Mouse (Mus musculus) hindbrain, postnatal 0 days (tissue): ENCODE measurements around the gene Memo1. TPM values are rescaled to one million over a fixed set of nuclear protein-coding genes. Genes with fewer than 3 reads are reported as not detected.
A peak's percentile ranks its signal among the peaks of the same experiment; 100 is the strongest.
"Not testable (repeated sequence)": the region's sequence is repeated elsewhere in the genome, so short reads cannot be mapped to it uniquely, and the experiment has no call there.

Source experiments
- ATAC-seq: fragments of 200-750 bp; cut with Nextera tagmentation; 2 replicates; pipeline ENCODE4 v1.8.0; 2017; ENCODE audit warnings: mild to moderate bottlenecking, moderate TSS enrichment, moderate library complexity
- DNase-seq: peaks from one replicate; pipeline ENCODE4 v3.0.0-alpha.2; 2015; ENCODE audit warnings: low spot score
- H3K27ac ChIP-seq: fragments of 300-500 bp; sonication (generic); 2 replicates; pipeline ENCODE4 v1.5.1; 2014; ENCODE audit warnings: mild to moderate bottlenecking
- H3K27me3 ChIP-seq: fragments of 300-500 bp; sonication (generic); 2 replicates; pipeline ENCODE4 v1.6.1; 2014; ENCODE audit warnings: low read length, mixed read lengths; ENCODE audit not compliant: insufficient read depth
- H3K36me3 ChIP-seq: fragments of 300-500 bp; sonication (generic); 2 replicates; pipeline ENCODE4 v1.6.1; 2014; ENCODE audit warnings: low read length, mixed read lengths; ENCODE audit not compliant: insufficient read depth
- H3K4me1 ChIP-seq: fragments of 300-500 bp; sonication (generic); 2 replicates; pipeline ENCODE4 v1.6.1; 2014; ENCODE audit warnings: antibody characterized with exemption, low read length, mixed read lengths; ENCODE audit not compliant: insufficient read depth
- H3K4me2 ChIP-seq: fragments of 300-500 bp; sonication (generic); 2 replicates; pipeline ENCODE4 v1.6.1; 2014; ENCODE audit warnings: low read depth, mild to moderate bottlenecking, low read length, moderate library complexity, mixed read lengths
- H3K4me3 ChIP-seq: fragments of 300-500 bp; sonication (generic); 2 replicates; pipeline ENCODE4 v1.5.1; 2014; ENCODE audit warnings: low read length
- H3K9ac ChIP-seq: fragments of 300-500 bp; sonication (generic); replicated peaks from 2 replicates; pipeline ENCODE4 v1.6.1; 2014; ENCODE audit warnings: mild to moderate bottlenecking, low read length, moderate library complexity, mixed read lengths
- H3K9me3 ChIP-seq: fragments of 300-500 bp; sonication (generic); 2 replicates; pipeline ENCODE4 v1.6.1; 2016; ENCODE audit warnings: low read length, mixed read lengths
- CTCF ChIP-seq: IDR thresholded peaks from 2 replicates; pipeline ENCODE4 v1.5.1; 2016; ENCODE audit warnings: antibody characterized with exemption, control low read depth, low read depth
- WGBS: fragments of 180-500 bp; shearing (Covaris S2); extraction: QIAGEN DNeasy Blood & Tissue Kit; methylation state at CpG from one replicate; pipeline ENCODE4 v1.1.7; 2014; 5-methylcytosine and 5-hydroxymethylcytosine counted together
- polyA plus RNA-seq: library from polyadenylated mRNA; unstranded; fragments of >200 nt; fragmentation: Nextera tagmentation; extraction: Ambion mirVana; gene quantifications from 2 replicates; pipeline ENCODE4 v1.2.1, GENCODE M21; 2015
- total RNA-seq: library from RNA; depleted of rRNA; stranded (reverse); fragments of >200 nt; gene quantifications from 2 replicates; pipeline ENCODE4 v1.2.3, GENCODE M21; 2014

Gene Memo1
- total and polyA plus RNA-seq, 2 experiments from 2014 or later: 46.4 to 60.2 TPM

DNA sequence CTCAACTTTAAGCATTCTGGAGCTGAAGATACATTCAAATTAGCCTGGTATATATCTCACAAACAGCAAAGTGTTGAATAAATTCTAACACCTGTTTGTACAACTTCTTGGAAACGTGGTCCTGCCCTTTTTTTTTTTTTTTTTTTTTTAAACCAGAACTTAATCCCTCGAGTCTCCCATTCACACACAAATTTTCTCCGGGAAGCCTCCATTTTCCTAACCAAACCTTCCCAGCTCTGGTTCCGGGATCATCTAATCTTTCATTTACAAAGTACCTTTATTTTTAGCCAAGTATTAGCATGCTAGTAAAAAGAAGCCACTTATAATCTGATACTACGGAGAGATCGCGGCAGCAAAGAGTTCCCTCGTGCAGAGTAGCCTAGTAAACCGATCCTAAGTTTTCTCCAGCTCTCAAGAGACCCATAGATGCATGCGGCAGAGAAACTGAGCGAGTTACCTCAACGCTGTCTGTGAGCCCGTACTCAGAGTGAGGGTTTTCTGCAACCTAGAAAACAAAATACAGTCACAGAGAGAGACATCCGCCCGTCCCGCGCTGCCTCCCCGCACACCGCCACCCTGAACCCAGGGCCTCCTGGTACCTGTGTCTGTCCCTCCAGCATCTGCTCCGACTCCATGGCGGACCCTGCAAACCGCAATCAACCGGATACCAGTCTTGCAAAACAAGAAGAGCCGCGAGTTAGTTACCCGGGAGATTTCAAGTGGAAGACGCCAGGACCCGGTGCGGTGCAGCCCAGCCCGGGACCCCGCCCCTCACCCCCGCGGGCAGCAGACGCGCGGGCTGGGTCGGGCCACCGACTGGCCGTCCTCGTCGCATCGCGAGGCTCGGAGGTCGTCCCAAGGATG is 20.4 kb upstream of the Memo1 start:
- Histone ChIP-seq H3K4me2 (peak overlapping the region; percentile 87), H3K27ac (peak overlapping the region; percentile 82), H3K9me3 (no peaks in the 10 kb centered on the region), H3K36me3 (peaks cover 8% of the 10 kb centered on the region; the same call in 1 of the 2 replicates), H3K4me1 (peaks cover 4% of the 10 kb centered on the region; the same call in 1 of the 2 replicates), H3K27me3 (no peaks in the 10 kb centered on the region), H3K9ac (peak overlapping the region; percentile 58), H3K4me3 (peak overlapping the region; percentile 53)
- no peak for TF ChIP-seq CTCF
- WGBS: under 1% methylated on average over 45 of the region's 45 CpGs
- DNase-seq (peak; percentile 20), ATAC-seq (no peak)

DNA sequence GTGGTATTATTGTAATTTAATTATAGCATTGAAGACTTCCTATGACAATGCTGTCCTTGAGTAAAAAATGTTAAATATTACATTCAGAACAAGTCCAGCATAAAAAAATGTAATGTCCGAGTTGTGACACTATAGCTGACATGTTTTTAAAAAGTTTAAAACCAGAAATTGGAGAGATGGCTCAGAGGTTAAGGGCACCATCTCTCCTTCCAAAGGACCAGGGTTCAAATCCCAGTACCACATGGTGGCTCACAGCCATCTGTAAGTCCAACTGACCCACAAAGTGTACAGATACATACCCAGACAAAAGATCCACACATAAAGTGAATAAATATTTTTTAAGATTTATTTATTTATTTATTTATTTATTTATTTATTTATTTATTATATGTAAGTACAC is 10.7 kb upstream of the Memo1 start:
- peaks cover 9% of the 10 kb centered on the region; the same call in 1 of the 2 replicates for H3K36me3 ChIP-seq
- H3K27me3 ChIP-seq: no peaks in the 10 kb centered on the region
- H3K27ac ChIP-seq: no peak overlapping the region
- no peak overlapping the region for H3K4me3 ChIP-seq
- no peak overlapping the region for H3K4me2 ChIP-seq
- no peak overlapping the region for H3K9ac ChIP-seq
- TF ChIP-seq CTCF: no peak
- no peaks in the 10 kb centered on the region for H3K4me1 ChIP-seq
- no peak for DNase-seq
- no peaks in the 10 kb centered on the region for H3K9me3 ChIP-seq
- 96% methylated on average over 1 of the region's 1 CpGs for WGBS
- ATAC-seq: no peak

DNA sequence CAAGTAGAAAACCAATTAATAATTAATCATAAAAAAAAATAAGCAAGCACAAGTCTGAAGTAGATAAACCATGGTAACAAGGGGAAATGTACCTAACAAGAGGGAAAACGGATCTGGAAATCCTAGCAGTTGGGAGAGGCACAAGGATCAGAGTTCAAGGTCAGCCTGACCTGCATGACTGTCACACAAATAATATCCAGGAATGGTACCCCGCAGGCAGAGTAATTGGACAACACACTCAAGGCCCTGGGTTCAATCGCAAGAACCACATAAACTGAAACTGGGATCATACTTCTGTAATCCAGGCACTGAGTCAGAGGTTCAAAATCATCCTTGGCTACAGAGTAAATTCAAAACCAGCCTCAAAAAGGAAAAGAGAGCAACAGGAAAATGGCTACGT is 10.3 kb upstream of the Memo1 start:
- no peaks in the 10 kb centered on the region for H3K27me3 ChIP-seq
- no peaks in the 10 kb centered on the region for H3K4me1 ChIP-seq
- peaks cover 9% of the 10 kb centered on the region; the same call in 1 of the 2 replicates for H3K36me3 ChIP-seq
- H3K4me3 ChIP-seq: no peak overlapping the region
- ATAC-seq (no peak), DNase-seq (no peak)
- no peak overlapping the region for H3K4me2 ChIP-seq
- no peak overlapping the region for H3K9ac ChIP-seq
- no peaks in the 10 kb centered on the region for H3K9me3 ChIP-seq
- 92% methylated on average over 4 of the region's 4 CpGs for WGBS
- H3K27ac ChIP-seq: no peak overlapping the region
- no peak for TF ChIP-seq CTCF

DNA sequence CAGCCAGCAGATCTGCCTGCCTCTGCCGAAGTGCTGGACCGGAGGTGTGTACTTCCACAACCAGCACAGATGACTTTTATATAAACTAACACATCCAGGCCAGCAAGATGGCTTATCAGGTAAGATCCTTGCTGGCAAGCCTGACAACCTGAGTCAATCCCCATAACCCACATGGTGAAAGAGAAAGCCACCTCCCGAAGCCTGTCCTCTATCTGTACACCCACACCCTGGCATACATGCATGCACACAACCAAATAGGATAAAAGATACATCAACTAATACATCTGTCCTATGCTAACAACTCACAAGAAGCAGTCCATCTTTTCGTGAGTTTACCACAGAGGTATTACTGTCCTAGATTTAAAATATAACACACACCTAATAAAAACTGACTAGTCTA is 8.7 kb upstream of the Memo1 start:
- no peaks in the 10 kb centered on the region for H3K4me1 ChIP-seq
- ATAC-seq: no peak
- H3K4me3 ChIP-seq: no peak overlapping the region
- no peaks in the 10 kb centered on the region for H3K9me3 ChIP-seq
- H3K36me3 ChIP-seq: peaks cover 11% of the 10 kb centered on the region
- no peak overlapping the region for H3K27ac ChIP-seq
- DNase-seq: no peak
- H3K4me2 ChIP-seq: no peak overlapping the region
- TF ChIP-seq CTCF: no peak
- H3K27me3 ChIP-seq: no peaks in the 10 kb centered on the region
- no peak overlapping the region for H3K9ac ChIP-seq
- WGBS: 94% methylated on average over 4 of the region's 4 CpGs

DNA sequence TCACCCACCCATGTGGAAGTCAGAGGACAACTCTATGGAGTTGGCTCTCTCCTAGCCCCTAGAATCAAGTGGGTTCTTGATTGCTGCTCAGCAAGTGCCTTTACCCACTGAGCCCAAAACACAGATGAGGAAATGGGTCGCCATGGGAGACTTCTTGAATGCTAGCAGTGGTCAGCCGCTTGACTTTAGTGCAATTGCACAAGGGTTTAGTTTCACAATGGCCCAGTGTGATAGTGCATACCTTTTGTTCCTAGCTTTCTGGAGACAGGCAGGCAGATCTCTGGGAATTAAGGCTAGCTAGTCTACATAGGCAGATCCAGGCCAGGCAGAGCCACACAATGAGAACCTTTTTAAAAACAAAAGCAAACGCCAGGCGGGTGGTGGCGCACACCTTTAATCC is 4.8 kb upstream of the Memo1 start:
- no peak overlapping the region for H3K4me3 ChIP-seq
- no peaks in the 10 kb centered on the region for H3K27me3 ChIP-seq
- TF ChIP-seq CTCF: no peak
- H3K9ac ChIP-seq: no peak overlapping the region
- H3K27ac ChIP-seq: no peak overlapping the region
- H3K4me2 ChIP-seq: no peak overlapping the region
- no peaks in the 10 kb centered on the region for H3K4me1 ChIP-seq
- no peaks in the 10 kb centered on the region for H3K9me3 ChIP-seq
- DNase-seq (no peak), ATAC-seq (no peak)
- H3K36me3 ChIP-seq: peaks cover 10% of the 10 kb centered on the region
- WGBS: 78% methylated on average over 5 of the region's 5 CpGs

DNA sequence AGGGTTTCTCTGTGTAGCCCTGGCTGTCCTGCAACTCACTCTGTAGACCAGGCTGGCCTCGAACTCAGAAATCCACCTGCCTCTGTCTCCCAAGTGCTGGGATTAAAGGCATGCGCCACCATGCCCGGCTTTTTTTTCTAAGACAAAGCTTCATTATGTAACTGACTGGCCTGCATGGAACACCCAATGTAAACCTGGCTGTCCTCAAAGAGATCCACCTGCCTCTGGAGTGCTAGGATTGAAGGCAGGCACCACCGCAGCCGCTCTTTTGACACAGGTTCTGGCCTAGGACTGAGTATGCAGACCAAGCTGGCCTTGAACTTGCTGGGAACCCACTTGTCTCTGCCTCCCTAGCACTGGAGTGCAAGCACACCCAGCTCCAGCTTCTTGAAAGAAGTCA is 1.7 kb upstream of the Memo1 start:
- not testable (repeated sequence) for H3K4me2 ChIP-seq, H3K4me3 ChIP-seq, H3K9ac ChIP-seq, H3K9me3 ChIP-seq, H3K4me1 ChIP-seq, H3K27ac ChIP-seq, ATAC-seq, H3K27me3 ChIP-seq, H3K36me3 ChIP-seq, DNase-seq
- WGBS: 91% methylated on average over 5 of the region's 5 CpGs

DNA sequence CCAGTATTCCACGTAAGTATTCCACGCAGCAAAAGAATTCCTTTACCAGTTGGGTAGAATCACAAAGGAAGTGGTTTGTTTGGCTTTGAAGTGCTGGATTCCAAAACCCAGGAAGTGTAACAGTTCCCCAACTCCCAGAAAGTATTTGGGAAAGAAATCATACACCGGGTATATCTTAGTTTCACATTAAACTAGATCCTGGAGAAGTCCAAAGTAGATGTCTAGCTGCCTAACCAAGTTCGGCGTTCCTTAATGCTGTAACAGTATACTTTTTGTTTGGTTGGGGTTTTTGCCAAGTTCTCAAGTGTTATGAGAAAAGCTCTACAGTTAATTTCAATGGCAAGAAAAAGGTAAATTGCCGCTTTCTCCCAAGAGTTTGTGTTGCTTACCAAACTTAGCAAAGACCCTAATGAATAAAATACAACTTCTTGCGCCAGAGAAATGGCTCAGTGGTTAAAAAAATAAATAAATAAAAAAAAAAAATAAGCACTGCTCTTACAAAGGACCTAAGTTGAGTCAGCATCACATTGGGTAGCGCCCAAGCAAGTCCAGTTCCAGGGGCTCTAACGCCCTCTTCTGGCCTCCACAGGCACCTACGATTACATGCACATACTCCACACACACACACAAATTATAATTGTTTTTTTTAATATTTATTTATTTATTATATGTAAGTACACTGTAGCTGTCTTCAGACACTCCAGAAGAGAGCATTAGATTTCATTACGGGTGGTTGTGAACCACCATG is 929 bp upstream of the Memo1 start:
- peak overlapping the region; percentile 93 for H3K4me3 ChIP-seq
- ATAC-seq: no peak
- H3K27ac ChIP-seq: peak overlapping the region; percentile 97
- H3K9ac ChIP-seq: peak overlapping the region; percentile 86; the same call in 1 of the 2 replicates
- DNase-seq: peak; percentile 40
- peak; percentile 40 for TF ChIP-seq CTCF
- H3K4me1 ChIP-seq: 0 out of 2 replicates have a peak, but pooled peaks cover 4% of the 10 kb centered on the region
- H3K9me3 ChIP-seq: no peaks in the 10 kb centered on the region
- peak overlapping the region; percentile 80 for H3K4me2 ChIP-seq
- H3K27me3 ChIP-seq: no peaks in the 10 kb centered on the region
- peaks cover 5% of the 10 kb centered on the region for H3K36me3 ChIP-seq
- WGBS: 51% methylated on average over 11 of the region's 11 CpGs
